Mouse (Mus musculus) megakaryocyte, embryonic 14.5 days (primary cell): ENCODE measurements around the gene Rac2.

ENCODE experiments used
- FLI1 ChIP-seq: IDR thresholded peaks from 2 replicates; pipeline ENCODE4 v1.6.1; 2012; ENCODE audit warnings: low read length, inconsistent platforms, mixed read lengths
- GATA1 ChIP-seq: IDR thresholded peaks from 3 replicates; pipeline ENCODE4 v1.6.1; 2012; ENCODE audit warnings: mixed read lengths, low read length, inconsistent platforms, borderline replicate concordance

GRCm38 (mm10) chr15:78563937-78564336, 8.6 kb downstream of the Rac2 start:
- TF ChIP-seq GATA1 = no peak
- no peak for TF ChIP-seq FLI1
